In the genomic region with DNA sequence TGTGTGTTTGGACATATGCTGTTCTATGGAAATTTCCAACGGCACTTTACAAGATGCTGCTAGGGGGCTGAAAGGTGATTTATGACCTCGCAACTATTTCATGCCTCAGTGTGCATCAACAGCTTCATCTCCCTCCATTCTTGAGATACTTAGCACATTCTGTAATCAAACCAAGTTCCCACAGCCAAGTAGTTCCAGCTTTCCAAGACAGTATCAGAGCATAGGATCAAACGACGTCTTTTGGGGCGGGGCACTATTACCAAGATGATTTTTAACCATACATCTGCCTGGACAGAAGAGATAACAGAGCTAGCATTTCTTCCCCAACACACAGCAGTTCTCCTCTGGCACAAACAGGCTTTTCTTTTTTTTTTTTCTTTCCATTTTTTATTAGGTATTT, we compare ENCODE assay signal across 32 mouse cellular contexts. TPM values are rescaled to one million over a fixed set of nuclear protein-coding genes. Genes with fewer than 3 reads are reported as not detected.
DNase-seq lines count a peak whose midpoint lies in the region; ATAC-seq and TF ChIP-seq lines count a peak whose summit lies in the region.
"Had no signal": no experiment of that assay in that cellular context is flagged by ENCODE, and none has a peak within 500 bp of the region (broad histone marks: within the 10 kb centered on the region; RNA-seq: fewer than 3 reads in every experiment).

No protein-coding gene starts in this region.

- ATAC-seq in kidney, postnatal 0 days (replicated peaks; ENCODE audit: low FRiP score, low read depth): no peak
- ATAC-seq in erythroid progenitor cell, adult 5-6 weeks (replicated peaks; ENCODE audit: low FRiP score, poor library complexity, severe bottlenecking): 0 out of 2 replicates have a peak, but pooled peaks have one; percentile 57
- ATAC-seq in liver, embryonic 14.5 days (ENCODE audit: insufficient read depth): peak; percentile 89
- ATAC-seq: activated CD4-positive, CD25-positive, alpha-beta regulatory T cell, adult 4 months; intestine, postnatal 0 days had no signal

- TF ChIP-seq CTCF in kidney, postnatal 0 days (IDR thresholded peaks at IDR 0.05; ENCODE audit: low read depth): no peak
- no peak for TF ChIP-seq CTCF in liver, embryonic 14.5 days (IDR thresholded peaks at IDR 0.05; ENCODE audit: low read depth)

- no peaks in the 10 kb centered on the region for H3K9me3 ChIP-seq in kidney, postnatal 0 days (replicated peaks; ENCODE audit: low read length)
- H3K9me3 ChIP-seq in liver, embryonic 14.5 days (ENCODE audit: control insufficient read depth, low read length): no peaks in the 10 kb centered on the region
- H3K9me3 ChIP-seq: embryonic facial prominence, embryonic 12.5 days; forebrain, embryonic 12.5 days; G1E; hindbrain, embryonic 12.5 days; limb, embryonic 13.5 days; lung, embryonic 15.5 days; neural tube, embryonic 15.5 days had no signal

- H3K4me3 ChIP-seq in kidney, postnatal 0 days (replicated peaks; ENCODE audit: low read depth, low read length): no peak overlapping the region
- no peak overlapping the region for H3K4me3 ChIP-seq in liver, embryonic 14.5 days (ENCODE audit: insufficient read depth in 1 of 2, low read depth in 2 of 2, low read length in 2 of 2)
- H3K4me3 ChIP-seq: embryonic facial prominence, embryonic 12.5 days; forebrain, embryonic 12.5 days; hindbrain, embryonic 12.5 days; limb, embryonic 13.5 days; lung, embryonic 15.5 days; neural tube, embryonic 15.5 days had no signal

- no peak overlapping the region for H3K9ac ChIP-seq in kidney, postnatal 0 days (ENCODE audit: low read depth, low read length)
- H3K9ac ChIP-seq in liver, embryonic 14.5 days (replicated peaks): no peak overlapping the region
- H3K9ac ChIP-seq: embryonic facial prominence, embryonic 12.5 days; forebrain, embryonic 12.5 days; hindbrain, embryonic 12.5 days; limb, embryonic 13.5 days; lung, embryonic 15.5 days; neural tube, embryonic 15.5 days had no signal

- H3K4me1 ChIP-seq in kidney, postnatal 0 days (replicated peaks; ENCODE audit: insufficient read depth, low read length): no peaks in the 10 kb centered on the region
- peaks cover 7 to 8% of the 10 kb centered on the region in 2 experiments; a peak in 2 of 4 replicates for H3K4me1 ChIP-seq in liver, embryonic 14.5 days (replicated peaks; ENCODE audit: control insufficient read depth in 2 of 2, insufficient read depth in 2 of 2, low read length in 1 of 2)
- H3K4me1 ChIP-seq: embryonic facial prominence, embryonic 12.5 days; forebrain, embryonic 12.5 days; hindbrain, embryonic 12.5 days; lung, embryonic 15.5 days; neural tube, embryonic 15.5 days had no signal

- H3K27me3 ChIP-seq in kidney, postnatal 0 days (ENCODE audit: insufficient read depth, low read length): no peaks in the 10 kb centered on the region
- no peaks in the 10 kb centered on the region for H3K27me3 ChIP-seq in liver, embryonic 14.5 days (ENCODE audit: control insufficient read depth, insufficient read depth, low read length)
- H3K27me3 ChIP-seq: CH12.LX; embryonic facial prominence, embryonic 12.5 days; forebrain, embryonic 12.5 days; hindbrain, embryonic 12.5 days; limb, embryonic 13.5 days; lung, embryonic 15.5 days; neural tube, embryonic 15.5 days had no signal

- no peak overlapping the region for H3K27ac ChIP-seq in kidney, postnatal 0 days
- no peak overlapping the region for H3K27ac ChIP-seq in liver, embryonic 14.5 days
- H3K27ac ChIP-seq: embryonic facial prominence, embryonic 12.5 days; forebrain, embryonic 12.5 days; hindbrain, embryonic 12.5 days; limb, embryonic 13.5 days; lung, embryonic 15.5 days; neural tube, embryonic 15.5 days had no signal

- H3K36me3 ChIP-seq in kidney, postnatal 0 days (ENCODE audit: insufficient read depth, low read length): no peaks in the 10 kb centered on the region
- H3K36me3 ChIP-seq in liver, embryonic 14.5 days (replicated peaks; ENCODE audit: control insufficient read depth, insufficient read depth, low read depth): no peaks in the 10 kb centered on the region
- H3K36me3 ChIP-seq: embryonic facial prominence, embryonic 12.5 days; forebrain, embryonic 12.5 days; G1E; hindbrain, embryonic 12.5 days; limb, embryonic 13.5 days; lung, embryonic 15.5 days; neural tube, embryonic 15.5 days had no signal

- DNase-seq in kidney, postnatal 0 days (ENCODE audit: low spot score): peak; percentile 60
- no peak for DNase-seq in kidney, postnatal 36 days
- DNase-seq in liver, embryonic 14.5 days (ENCODE audit: low read depth in 3 of 3, low spot score in 3 of 3): peak; percentile 36 to 45 (median 38)
- DNase-seq in mesoderm, embryonic 11.5 days (ENCODE audit: low read depth, low spot score): peak; percentile 56
- no peak for DNase-seq in thymus, postnatal 14 days
- DNase-seq in right cerebral cortex, postnatal 14 days: no peak
- no peak for DNase-seq in frontal cortex, postnatal 25 days (ENCODE audit: low spot score in 2 of 2)
- DNase-seq: adrenal gland, adult 8-10 months; B cell, adult 2 months; cerebellum, adult 8-10 months; gastrocnemius, postnatal 14 days; heart, adult 11 months; kidney, postnatal 25 days; lung, postnatal 4 days had no signal

- H3K4me2 ChIP-seq in kidney, postnatal 0 days (ENCODE audit: low read length): no peak overlapping the region
- H3K4me2 ChIP-seq in liver, embryonic 14.5 days (ENCODE audit: low read depth): peak overlapping the region; percentile 13; the same call in 1 of the 2 replicates
- H3K4me2 ChIP-seq: embryonic facial prominence, embryonic 12.5 days; forebrain, embryonic 12.5 days; hindbrain, embryonic 12.5 days; limb, embryonic 13.5 days; lung, embryonic 15.5 days; midbrain, embryonic 11.5 days; neural tube, embryonic 15.5 days had no signal

- 37% methylated on average over 5 of the region's 5 CpGs for WGBS in kidney, postnatal 0 days
- 23% methylated on average over 5 of the region's 5 CpGs for WGBS in liver, embryonic 14.5 days (ENCODE audit: insufficient replicate concordance)

- TF ChIP-seq EP300 in liver, embryonic 14.5 days (IDR thresholded peaks at IDR 0.05; ENCODE audit: low read depth): peak; percentile 77

RNA-seq across cellular contexts. Expression of gene Ms4a2, which starts 1.7 kb away (rescaled TPM):
- polyA plus RNA-seq in kidney, postnatal 0 days (2015; fragmentation: Nextera tagmentation; extraction: Ambion mirVana): 4.6 and 4.8 TPM in 2 replicates
- 13.3 and 21.4 TPM in 2 replicates for total RNA-seq in erythroid progenitor cell, adult 5-6 weeks (2015; ENCODE audit: low replicate concordance)
- total RNA-seq in erythroid progenitor cell, adult 5-6 weeks (2017; ENCODE audit: low replicate concordance): 6.8 and 12.9 TPM in 2 replicates
- polyA plus RNA-seq in liver, embryonic 14.5 days (2012; rRNA removed): 0.25 and 0.58 TPM in 2 replicates
- 0.77 and 1.6 TPM in 2 replicates for polyA plus RNA-seq in liver, embryonic 14.5 days (2014; fragmentation: Nextera tagmentation; extraction: Ambion mirVana)
- total RNA-seq: left cerebral cortex, adult 18-20 months; left cerebral cortex, postnatal 25 days; midbrain, postnatal 0 days had no signal
- polyA plus RNA-seq: activated CD4-positive, CD25-positive, alpha-beta regulatory T cell, adult 4 months; forebrain, embryonic 12.5 days; heart, embryonic 14.5 days; hindbrain, embryonic 12.5 days; midbrain, embryonic 11.5 days had no signal

RNA-seq across cellular contexts. Expression of gene Ms4a3, which starts 15.4 kb away (rescaled TPM):
- polyA plus RNA-seq in kidney, postnatal 0 days (2015; fragmentation: Nextera tagmentation; extraction: Ambion mirVana): not detected in 2 replicates
- 148 and 159 TPM in 2 replicates for total RNA-seq in erythroid progenitor cell, adult 5-6 weeks (2015; ENCODE audit: low replicate concordance)
- 39.9 and 40.2 TPM in 2 replicates for total RNA-seq in erythroid progenitor cell, adult 5-6 weeks (2017; ENCODE audit: low replicate concordance)
- polyA plus RNA-seq in liver, embryonic 14.5 days (2012; rRNA removed): 11.1 and 12.4 TPM in 2 replicates
- polyA plus RNA-seq in liver, embryonic 14.5 days (2014; fragmentation: Nextera tagmentation; extraction: Ambion mirVana): 22.9 and 38.3 TPM in 2 replicates
- total RNA-seq: adrenal gland, adult 8-10 months; G1E; gastrocnemius, postnatal 14 days; heart, postnatal 25 days; left cerebral cortex, adult 18-20 months; left cerebral cortex, postnatal 25 days; midbrain, postnatal 0 days had no signal
- polyA plus RNA-seq: activated CD4-positive, CD25-positive, alpha-beta regulatory T cell, adult 4 months; cortical plate, adult 2 months; embryonic facial prominence, embryonic 12.5 days; forebrain, embryonic 12.5 days; G1E; heart, embryonic 14.5 days; hindbrain, embryonic 12.5 days; intestine, postnatal 0 days; limb, embryonic 13.5 days; midbrain, postnatal 0 days had no signal

RNA-seq across cellular contexts. Expression of gene Ms4a6d, which starts 20.6 kb away (rescaled TPM):
- 4.7 and 8.0 TPM in 2 replicates for polyA plus RNA-seq in kidney, postnatal 0 days (2015; fragmentation: Nextera tagmentation; extraction: Ambion mirVana)
- total RNA-seq in erythroid progenitor cell, adult 5-6 weeks (2015; ENCODE audit: low replicate concordance): 2.2 and 5.4 TPM in 2 replicates
- total RNA-seq in erythroid progenitor cell, adult 5-6 weeks (2017; ENCODE audit: low replicate concordance): 0.90 TPM in 1 of 2 replicates, not detected in the other
- polyA plus RNA-seq in liver, embryonic 14.5 days (2012; rRNA removed): 1.7 and 2.4 TPM in 2 replicates
- 4.1 and 5.4 TPM in 2 replicates for polyA plus RNA-seq in liver, embryonic 14.5 days (2014; fragmentation: Nextera tagmentation; extraction: Ambion mirVana)

RNA-seq across cellular contexts. Expression of gene Oosp2, which starts 35.1 kb away (rescaled TPM):
- polyA plus RNA-seq in kidney, postnatal 0 days (2015; fragmentation: Nextera tagmentation; extraction: Ambion mirVana): not detected in 2 replicates
- not detected in 2 replicates for total RNA-seq in erythroid progenitor cell, adult 5-6 weeks (2015; ENCODE audit: low replicate concordance)
- not detected in 2 replicates for total RNA-seq in erythroid progenitor cell, adult 5-6 weeks (2017; ENCODE audit: low replicate concordance)
- polyA plus RNA-seq in liver, embryonic 14.5 days (2012; rRNA removed): 0.17 and 0.36 TPM in 2 replicates
- polyA plus RNA-seq in liver, embryonic 14.5 days (2014; fragmentation: Nextera tagmentation; extraction: Ambion mirVana): 0.66 and 0.77 TPM in 2 replicates
- total RNA-seq: G1E; gastrocnemius, postnatal 14 days; heart, postnatal 25 days; left cerebral cortex, adult 18-20 months; left cerebral cortex, postnatal 25 days; midbrain, postnatal 0 days had no signal
- polyA plus RNA-seq: activated CD4-positive, CD25-positive, alpha-beta regulatory T cell, adult 4 months; cortical plate, adult 2 months; embryonic facial prominence, embryonic 12.5 days; forebrain, embryonic 12.5 days; G1E; heart, embryonic 14.5 days; hindbrain, embryonic 12.5 days; intestine, postnatal 0 days; limb, embryonic 13.5 days; lung, embryonic 15.5 days; midbrain, embryonic 11.5 days; midbrain, postnatal 0 days; neural tube, embryonic 15.5 days had no signal

Comparison
In these comparisons a context has a peak if more than half of its experiments do, and no peak if none do; other contexts are left out.
1. DNase-seq: peak in kidney, postnatal 0 days (single experiment), liver, embryonic 14.5 days (3 of 3) and mesoderm, embryonic 11.5 days (single experiment); none in kidney, postnatal 36 days (0 of 2), thymus, postnatal 14 days (single experiment), right cerebral cortex, postnatal 14 days (single experiment) and frontal cortex, postnatal 25 days (0 of 2).
2. RNA of gene Ms4a3, which starts 15.4 kb away (polyA plus RNA-seq): 11.1 to 38.3 TPM in liver, embryonic 14.5 days; not detected in kidney, postnatal 0 days; every median in the first group is over 10 times any median in the second.